Mouse (Mus musculus) intestine, embryonic 16.5 days (tissue): ENCODE measurements around the gene Fam166a. TPM values are rescaled to one million over a fixed set of nuclear protein-coding genes. Genes with fewer than 3 reads are reported as not detected.

Source experiments
- ATAC-seq: fragments of 200-750 bp; cut with Nextera tagmentation; 2 replicates; pipeline ENCODE4 v1.8.0; 2017; ENCODE audit warnings: moderate TSS enrichment, moderate library complexity
- H3K27ac ChIP-seq: fragments of 300-500 bp; sonication (generic); 2 replicates; pipeline ENCODE4 v1.5.1; 2014; ENCODE audit warnings: mild to moderate bottlenecking, low read length
- H3K27me3 ChIP-seq: fragments of 300-500 bp; sonication (generic); replicated peaks from 2 replicates; pipeline ENCODE4 v1.6.1; 2014; ENCODE audit warnings: low read length, control low read depth, mixed read lengths; ENCODE audit not compliant: control insufficient read depth, insufficient read depth
- H3K36me3 ChIP-seq: fragments of 300-500 bp; sonication (generic); 2 replicates; pipeline ENCODE4 v1.6.1; 2014; ENCODE audit warnings: low read length, control low read depth; ENCODE audit not compliant: control insufficient read depth, insufficient read depth
- H3K4me1 ChIP-seq: fragments of 300-500 bp; sonication (generic); 2 replicates; pipeline ENCODE4 v1.6.1; 2014; ENCODE audit warnings: low read length, control low read depth, mixed read lengths; ENCODE audit not compliant: control insufficient read depth, insufficient read depth
- H3K4me2 ChIP-seq: fragments of 300-500 bp; sonication (generic); 2 replicates; pipeline ENCODE4 v1.6.1; 2014; ENCODE audit warnings: low read depth, low read length, control low read depth
- H3K4me3 ChIP-seq: fragments of 300-500 bp; sonication (generic); 2 replicates; pipeline ENCODE4 v1.5.1; 2014; ENCODE audit warnings: mild to moderate bottlenecking, low read length
- H3K9ac ChIP-seq: fragments of 300-500 bp; sonication (generic); 2 replicates; pipeline ENCODE4 v1.6.1; 2014; ENCODE audit warnings: low read depth, low read length
- H3K9me3 ChIP-seq: fragments of 300-500 bp; sonication (generic); 2 replicates; pipeline ENCODE4 v1.6.1; 2016; ENCODE audit warnings: low read length, control low read depth; ENCODE audit not compliant: control insufficient read depth
- WGBS: fragments of 180-500 bp; shearing (Covaris S2); extraction: QIAGEN DNeasy Blood & Tissue Kit; methylation state at CpG from one replicate; pipeline ENCODE4 v1.1.7; 2014; 5-methylcytosine and 5-hydroxymethylcytosine counted together
- polyA plus RNA-seq: library from polyadenylated mRNA; unstranded; fragments of >200 nt; fragmentation: Nextera tagmentation; extraction: Ambion mirVana; gene quantifications from 2 replicates; pipeline ENCODE4 v1.2.1, GENCODE M21; 2015

Fam166a gene
- polyA plus RNA-seq, 1 experiment from 2014 or later = 0.12 TPM

GRCm38 (mm10) chr2:25211121-25211670 is 7.3 kb upstream of the Fam166a start, which contains the start of gene Nelfb:
TSS of gene Nelfb (minus strand) at chr2:25211489.
- Histone ChIP-seq H3K4me2 (peak within 1 kb of the TSS; percentile 90), H3K4me3 (peak within 1 kb of the TSS; percentile 96), H3K36me3 (peaks cover 7% of the 10 kb centered on the region; the same call in 1 of the 2 replicates), H3K27ac (peak within 1 kb of the TSS; percentile 84), H3K9me3 (no peaks in the 10 kb centered on the region), H3K27me3 (no peaks in the 10 kb centered on the region), H3K4me1 (peaks cover 18% of the 10 kb centered on the region), H3K9ac (peak within 1 kb of the TSS; percentile 97)
- WGBS = under 1% methylated on average over 44 of the region's 44 CpGs
- ATAC-seq = peak; percentile 95

- Histone ChIP-seq H3K27ac (no peak overlapping the region), H3K36me3 (no peaks in the 10 kb centered on the region), H3K4me3 (no peak overlapping the region), H3K9ac (no peak overlapping the region), H3K4me1 (peaks cover 18% of the 10 kb centered on the region), H3K4me2 (no peak overlapping the region), H3K9me3 (no peaks in the 10 kb centered on the region), H3K27me3 (no peaks in the 10 kb centered on the region)
- ATAC-seq = no peak
- WGBS = 60% methylated on average over 23 of the region's 23 CpGs
These were observed 5.2 kb upstream of the Fam166a start for GRCm38 (mm10) chr2:25213266-25213865.

- H3K4me3 ChIP-seq = no peak within 1 kb of the TSS
- ATAC-seq = no peak; the same call in 1 of the 2 replicates
- H3K9me3 ChIP-seq = no peaks in the 10 kb centered on the region
- no peaks in the 10 kb centered on the region for H3K36me3 ChIP-seq
- no peaks in the 10 kb centered on the region for H3K27me3 ChIP-seq
- peaks cover 15% of the 10 kb centered on the region for H3K4me1 ChIP-seq
- H3K27ac ChIP-seq = no peak within 1 kb of the TSS
- WGBS = 52% methylated on average over 3 of the region's 3 CpGs
- no peak within 1 kb of the TSS for H3K9ac ChIP-seq
- no peak within 1 kb of the TSS for H3K4me2 ChIP-seq
These were observed 4.1 kb upstream of the Fam166a start, which contains the start of gene Stpg3 for GRCm38 (mm10) chr2:25214444-25214843. TSS of gene Stpg3 (minus strand) at chr2:25214637.

- Histone ChIP-seq H3K4me2 (no peak overlapping the region), H3K4me1 (peaks cover 10% of the 10 kb centered on the region; the same call in 1 of the 2 replicates), H3K27ac (no peak overlapping the region), H3K9ac (no peak overlapping the region), H3K4me3 (no peak overlapping the region), H3K36me3 (0 out of 2 replicates have a peak, but pooled peaks cover 4% of the 10 kb centered on the region), H3K9me3 (no peaks in the 10 kb centered on the region), H3K27me3 (no peaks in the 10 kb centered on the region)
- WGBS = 57% methylated on average over 2 of the region's 2 CpGs
- no peak for ATAC-seq
These were observed 879 bp upstream of the Fam166a start for GRCm38 (mm10) chr2:25217666-25218065.

GRCm38 (mm10) chr2:25221331-25221772 is 2.8 kb downstream of the Fam166a start:
- Histone ChIP-seq H3K9me3 (no peaks in the 10 kb centered on the region), H3K27ac (no peak overlapping the region), H3K27me3 (no peaks in the 10 kb centered on the region), H3K36me3 (0 out of 2 replicates have a peak, but pooled peaks cover 4% of the 10 kb centered on the region), H3K4me2 (no peak overlapping the region), H3K9ac (no peak overlapping the region), H3K4me3 (no peak overlapping the region), H3K4me1 (peaks cover 20% of the 10 kb centered on the region)
- ATAC-seq = no peak
- WGBS = 67% methylated on average over 5 of the region's 5 CpGs

- Histone ChIP-seq H3K27ac (peak overlapping the region; percentile 98), H3K4me3 (peak overlapping the region; percentile 86), H3K36me3 (0 out of 2 replicates have a peak, but pooled peaks cover 4% of the 10 kb centered on the region), H3K4me1 (peaks cover 29% of the 10 kb centered on the region), H3K27me3 (no peaks in the 10 kb centered on the region), H3K4me2 (peak overlapping the region; percentile 73), H3K9me3 (no peaks in the 10 kb centered on the region), H3K9ac (peak overlapping the region; percentile 89)
- ATAC-seq = peak; percentile 69
- 1% methylated on average over 50 of the region's 53 CpGs for WGBS
These were observed 5.3 kb downstream of the Fam166a start for GRCm38 (mm10) chr2:25223681-25224491.

GRCm38 (mm10) chr2:25224492-25224765 is 5.9 kb downstream of the Fam166a start, which contains the start of gene Tubb4b:
TSS of gene Tubb4b (minus strand) at chr2:25224702.
- H3K36me3 ChIP-seq = 0 out of 2 replicates have a peak, but pooled peaks cover 4% of the 10 kb centered on the region
- no peaks in the 10 kb centered on the region for H3K9me3 ChIP-seq
- peak within 1 kb of the TSS; percentile 99 for H3K27ac ChIP-seq
- H3K4me3 ChIP-seq = peak within 1 kb of the TSS; percentile 86
- H3K9ac ChIP-seq = peak within 1 kb of the TSS; percentile 89
- under 1% methylated on average over 17 of the region's 17 CpGs for WGBS
- H3K4me1 ChIP-seq = peaks cover 34% of the 10 kb centered on the region
- no peak for ATAC-seq
- H3K4me2 ChIP-seq = peak within 1 kb of the TSS; percentile 73
- H3K27me3 ChIP-seq = no peaks in the 10 kb centered on the region

GRCm38 (mm10) chr2:25224766-25225752 is 6.5 kb downstream of the Fam166a start:
- H3K27ac ChIP-seq = peak overlapping the region; percentile 99
- H3K9me3 ChIP-seq = no peaks in the 10 kb centered on the region
- H3K4me1 ChIP-seq = peaks cover 34% of the 10 kb centered on the region
- 2% methylated on average over 41 of the region's 41 CpGs for WGBS
- H3K4me2 ChIP-seq = peak overlapping the region; percentile 56
- peak overlapping the region; percentile 76 for H3K9ac ChIP-seq
- H3K36me3 ChIP-seq = 0 out of 2 replicates have a peak, but pooled peaks cover 4% of the 10 kb centered on the region
- no peaks in the 10 kb centered on the region for H3K27me3 ChIP-seq
- peak overlapping the region; percentile 65 for H3K4me3 ChIP-seq
- peak; percentile 94 for ATAC-seq
